Mouse (Mus musculus) liver, embryonic 14.5 days (tissue): ENCODE measurements at regions not wholly inside any gene's neighbourhood (a gene's known extent, or its start where the extent isn't known, plus 50 kb on each side); places are given as distances from the start of the nearest gene placed in this dataset.
"Not testable (repeated sequence)": the region's sequence is repeated elsewhere in the genome, so short reads cannot be mapped to it uniquely, and the experiment has no call there.

Source experiments
- ATAC-seq: fragments of 200-750 bp; cut with Nextera tagmentation; 2 replicates; pipeline ENCODE4 v1.8.0; 2017; ENCODE audit warnings: moderate number of reproducible peaks, mild to moderate bottlenecking, moderate library complexity; ENCODE audit not compliant: insufficient read depth
- DNase-seq, 3 experiments: peaks; one replicate each; pipeline ENCODE4 v3.0.0-alpha.2; 2012 to 2013; ENCODE audit warnings: low read depth in 3 of 3, low spot score in 3 of 3
- H3K27ac ChIP-seq: fragments of 300-500 bp; sonication (generic); 2 replicates; pipeline ENCODE4 v1.5.1; 2014; ENCODE audit warnings: moderate library complexity, mild to moderate bottlenecking, control low read depth, inconsistent platforms
- H3K27me3 ChIP-seq: fragments of 300-500 bp; sonication (generic); 2 replicates; pipeline ENCODE4 v1.6.1; 2014; ENCODE audit warnings: mild to moderate bottlenecking, low read length, moderate library complexity; ENCODE audit not compliant: control insufficient read depth, insufficient read depth
- H3K36me3 ChIP-seq: fragments of 300-500 bp; sonication (generic); replicated peaks from 2 replicates; pipeline ENCODE4 v1.6.1; 2014; ENCODE audit warnings: low read depth; ENCODE audit not compliant: control insufficient read depth, insufficient read depth
- H3K4me1 ChIP-seq, 2 experiments: fragments of 200-500 bp in 1 of 2; fragments of 300-500 bp in 1 of 2; sonication (generic) in 1 of 2; replicated peaks; 2 replicates each; pipeline ENCODE4 v1.6.1; 2012 to 2014; ENCODE audit warnings: antibody characterized with exemption in 1 of 2, inconsistent platforms in 1 of 2, low read length in 1 of 2; ENCODE audit not compliant: control insufficient read depth in 2 of 2, insufficient read depth in 2 of 2
- H3K4me2 ChIP-seq: fragments of 300-500 bp; sonication (generic); 2 replicates; pipeline ENCODE4 v1.6.1; 2014; ENCODE audit warnings: low read depth, mild to moderate bottlenecking, control low read depth, moderate library complexity
- H3K4me3 ChIP-seq, 2 experiments: fragments of 200-500 bp in 1 of 2; fragments of 300-500 bp in 1 of 2; sonication (generic) in 1 of 2; 2 replicates each; pipeline ENCODE4 v1.5.1; 2012 to 2014; ENCODE audit warnings: low read depth in 2 of 2, low read length in 2 of 2, mild to moderate bottlenecking in 2 of 2, control low read depth in 1 of 2, inconsistent platforms in 1 of 2, moderate library complexity in 1 of 2; ENCODE audit not compliant: insufficient read depth in 1 of 2
- H3K9ac ChIP-seq: fragments of 300-500 bp; sonication (generic); replicated peaks from 2 replicates; pipeline ENCODE4 v1.6.1; 2014; ENCODE audit warnings: mild to moderate bottlenecking, control low read depth, moderate library complexity
- H3K9me3 ChIP-seq: fragments of 300-500 bp; sonication (generic); 2 replicates; pipeline ENCODE4 v1.6.1; 2016; ENCODE audit warnings: low read length, mixed read lengths; ENCODE audit not compliant: control insufficient read depth
- CTCF ChIP-seq: IDR thresholded peaks from 2 replicates; pipeline ENCODE4 v1.5.1; 2016; ENCODE audit warnings: antibody characterized with exemption, low read depth, control low read depth
- EP300 ChIP-seq: IDR thresholded peaks from 2 replicates; pipeline ENCODE4 v1.6.1; 2016; ENCODE audit warnings: antibody characterized with exemption, low read depth
- WGBS: fragments of 180-500 bp; shearing (Covaris S2); extraction: QIAGEN DNeasy Blood & Tissue Kit; methylation state at CpG from one replicate; pipeline ENCODE4 v1.1.7; 2014; ENCODE audit not compliant: insufficient replicate concordance; 5-methylcytosine and 5-hydroxymethylcytosine counted together

DNA sequence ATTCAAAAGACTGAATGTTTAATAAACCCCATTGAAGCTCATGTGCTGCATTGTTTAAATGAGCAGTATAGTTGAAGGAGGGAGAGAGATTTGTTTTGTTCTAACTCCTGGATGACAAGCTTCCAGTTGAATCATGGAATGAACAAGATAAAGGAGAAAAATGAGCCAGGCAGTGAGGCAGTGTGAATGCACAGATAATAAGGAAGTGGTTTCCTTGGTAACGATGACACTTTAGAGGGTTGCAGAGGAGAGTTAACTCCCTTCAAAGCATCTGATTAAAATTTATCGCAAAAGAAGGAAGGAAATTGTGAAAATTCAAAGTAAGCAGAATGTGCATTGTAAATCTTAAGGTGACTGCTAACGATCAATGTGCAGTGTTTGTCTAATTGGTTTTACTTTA, 346.9 kb upstream of the Kynu start:
- no peaks in the 10 kb centered on the region for H3K9me3 ChIP-seq
- no peak for TF ChIP-seq EP300
- TF ChIP-seq CTCF, result no peak

DNA sequence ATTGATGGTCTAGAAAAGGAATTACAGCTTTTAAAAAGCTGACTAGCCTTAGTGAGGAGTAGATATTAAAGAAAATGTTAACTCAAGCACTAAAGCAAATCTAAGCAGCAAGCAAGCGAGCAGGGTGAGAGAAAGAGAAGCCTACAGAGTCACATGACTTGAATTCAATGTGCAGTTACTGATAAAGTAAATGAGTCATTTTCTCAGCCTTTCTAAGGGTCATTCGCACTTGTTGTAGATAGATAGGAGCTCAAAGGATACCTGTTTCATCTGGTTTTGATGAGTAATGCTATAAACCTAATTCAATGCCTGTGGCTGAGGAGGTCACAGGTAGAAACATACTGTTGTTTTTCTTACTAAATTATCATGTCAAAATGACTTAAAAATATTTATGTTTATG, 341.2 kb upstream of the Kynu start:
- DNase-seq (no peak), ATAC-seq (no peak)
- Histone ChIP-seq H3K9ac (no peak overlapping the region), H3K27me3 (no peaks in the 10 kb centered on the region), H3K4me2 (no peak overlapping the region), H3K9me3 (no peaks in the 10 kb centered on the region), H3K27ac (no peak overlapping the region), H3K4me3 (no peak overlapping the region), H3K4me1 (no peaks in the 10 kb centered on the region), H3K36me3 (no peaks in the 10 kb centered on the region)
- TF ChIP-seq CTCF (no peak), EP300 (no peak)
- 20% methylated on average over 2 of the region's 2 CpGs for WGBS

More for the DNA sequence above, 346.9 kb upstream of the Kynu start:
- Histone ChIP-seq H3K9ac (no peak overlapping the region), H3K4me1 (no peaks in the 10 kb centered on the region), H3K4me3 (no peak overlapping the region), H3K36me3 (no peaks in the 10 kb centered on the region), H3K27me3 (no peaks in the 10 kb centered on the region), H3K27ac (no peak overlapping the region), H3K4me2 (no peak overlapping the region)
- ATAC-seq (no peak), DNase-seq (no peak)
- 38% methylated on average over 3 of the region's 3 CpGs for WGBS

DNA sequence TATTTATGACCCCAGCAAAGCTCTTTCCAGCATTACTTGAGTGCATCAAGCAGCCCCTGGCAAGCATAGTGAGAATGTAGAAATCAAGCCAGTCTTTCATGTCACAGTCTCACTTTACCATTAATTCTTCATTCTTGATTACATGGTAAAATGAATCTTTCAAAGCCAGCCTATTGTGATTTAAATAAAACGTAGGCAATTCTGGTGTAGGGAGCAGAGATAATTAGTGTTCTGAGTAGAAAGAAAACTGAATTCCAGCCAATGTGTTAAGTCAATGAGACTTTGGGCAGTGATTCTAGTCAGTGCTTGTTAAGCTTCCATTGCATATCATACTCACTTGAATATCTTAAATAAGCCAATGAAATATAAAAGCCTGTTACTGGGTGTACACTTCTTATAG, 338.0 kb upstream of the Kynu start:
- Histone ChIP-seq H3K27ac (no peak overlapping the region), H3K36me3 (no peaks in the 10 kb centered on the region), H3K9me3 (no peaks in the 10 kb centered on the region), H3K4me1 (no peaks in the 10 kb centered on the region), H3K4me3 (no peak overlapping the region), H3K4me2 (no peak overlapping the region), H3K9ac (no peak overlapping the region), H3K27me3 (no peaks in the 10 kb centered on the region)
- whole genome bisulfite sequencing, result 41% methylated on average over 1 of the region's 1 CpGs
- no peak for ATAC-seq
- TF ChIP-seq CTCF (no peak), EP300 (no peak)
- no peak for DNase-seq

DNA sequence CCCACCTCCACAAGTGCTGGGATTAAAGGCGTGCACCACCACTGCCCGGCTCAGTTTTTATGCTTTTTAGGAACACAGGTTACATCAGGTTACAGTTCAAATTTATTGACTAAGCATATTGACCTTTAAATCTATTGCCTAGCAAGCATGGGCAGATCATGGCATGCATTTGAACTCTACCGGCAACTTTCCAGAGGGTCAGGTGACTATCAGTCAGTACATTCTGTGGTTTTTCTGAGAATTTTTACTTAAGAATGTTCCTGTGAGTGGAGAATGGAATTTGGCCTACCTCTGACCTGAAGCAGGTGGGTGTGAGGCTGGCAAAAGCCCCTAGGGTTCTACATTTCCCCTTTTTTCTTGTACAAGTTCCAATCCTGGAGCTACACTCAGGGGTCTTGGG, 332.4 kb upstream of the Kynu start:
- no peaks in the 10 kb centered on the region for H3K36me3 ChIP-seq
- H3K27ac ChIP-seq, result no peak overlapping the region
- no peak for TF ChIP-seq CTCF
- no peak for TF ChIP-seq EP300
- DNase-seq (no peak), ATAC-seq (no peak)
- 75% methylated on average over 3 of the region's 3 CpGs for WGBS
- no peak overlapping the region for H3K4me3 ChIP-seq
- no peaks in the 10 kb centered on the region for H3K4me1 ChIP-seq
- H3K9me3 ChIP-seq, result no peaks in the 10 kb centered on the region
- no peak overlapping the region for H3K4me2 ChIP-seq
- no peaks in the 10 kb centered on the region for H3K27me3 ChIP-seq
- H3K9ac ChIP-seq, result no peak overlapping the region

- not testable (repeated sequence) for H3K27ac ChIP-seq, H3K36me3 ChIP-seq, ATAC-seq, H3K4me2 ChIP-seq, H3K4me3 ChIP-seq, H3K4me1 ChIP-seq, H3K9me3 ChIP-seq, H3K9ac ChIP-seq, DNase-seq, H3K27me3 ChIP-seq
- WGBS, result 35% methylated on average over 1 of the region's 1 CpGs
Observed at GRCm38 (mm10) chr2:43224728-43225127, 330.4 kb upstream of the Kynu start.

GRCm38 (mm10) chr2:43246786-43247185, 308.3 kb upstream of the Kynu start:
- 46% methylated on average over 3 of the region's 3 CpGs for WGBS
- Histone ChIP-seq H3K4me3 (no peak overlapping the region), H3K4me1 (no peaks in the 10 kb centered on the region), H3K36me3 (no peaks in the 10 kb centered on the region), H3K27me3 (no peaks in the 10 kb centered on the region), H3K4me2 (no peak overlapping the region), H3K27ac (no peak overlapping the region), H3K9me3 (no peaks in the 10 kb centered on the region), H3K9ac (no peak overlapping the region)
- TF ChIP-seq CTCF, result no peak
- TF ChIP-seq EP300, result no peak
- ATAC-seq (no peak), DNase-seq (no peak)
